13 mouse cellular contexts compared by ENCODE assay signal in genomic region chr14:60417924-60418323, GRCm38 (mm10).
"Had no signal": no experiment of that assay in that cellular context is flagged by ENCODE, and none has a peak within 500 bp of the region (broad histone marks: within the 10 kb centered on the region; RNA-seq: fewer than 3 reads in every experiment).

No protein-coding gene starts in this region.

- ATAC-seq: hindbrain, postnatal 0 days; intestine, postnatal 0 days had no signal

- DNase-seq: gastrocnemius, postnatal 14 days; gastrocnemius, postnatal 36 days; heart, adult 18-20 months; heart, postnatal 10 days; kidney, adult 18-20 months; kidney, adult 8-10 months; kidney, postnatal 10 days; kidney, postnatal 25 days; kidney, postnatal 4 days; liver; liver, embryonic 13.5 days had no signal
